Mouse (Mus musculus) stomach, embryonic 15.5 days (tissue): ENCODE results near the gene Pi16. TPM values are rescaled to one million over a fixed set of nuclear protein-coding genes. Genes with fewer than 3 reads are reported as not detected.
"Not testable (repeated sequence)": the region's sequence is repeated elsewhere in the genome, so short reads cannot be mapped to it uniquely, and the experiment has no call there.

Experiments
- ATAC-seq: fragments of 200-750 bp; cut with Nextera tagmentation; 2 replicates; pipeline ENCODE4 v1.8.0; 2017; ENCODE audit warnings: low read depth, moderate number of reproducible peaks, moderate TSS enrichment; ENCODE audit not compliant: insufficient read depth, low FRiP score
- H3K27ac ChIP-seq: fragments of 300-500 bp; sonication (generic); 2 replicates; pipeline ENCODE4 v1.5.1; 2015; ENCODE audit warnings: mild to moderate bottlenecking, inconsistent platforms
- H3K27me3 ChIP-seq: fragments of 300-500 bp; sonication (generic); replicated peaks from 2 replicates; pipeline ENCODE4 v1.6.1; 2015; ENCODE audit warnings: inconsistent platforms
- H3K36me3 ChIP-seq: fragments of 300-500 bp; sonication (generic); 2 replicates; pipeline ENCODE4 v1.6.1; 2015; ENCODE audit warnings: inconsistent platforms
- H3K4me1 ChIP-seq: fragments of 300-500 bp; sonication (generic); 2 replicates; pipeline ENCODE4 v1.6.1; 2015; ENCODE audit warnings: inconsistent platforms
- H3K4me2 ChIP-seq: fragments of 300-500 bp; sonication (generic); 2 replicates; pipeline ENCODE4 v1.6.1; 2015; ENCODE audit warnings: mild to moderate bottlenecking, inconsistent platforms
- H3K4me3 ChIP-seq: fragments of 300-500 bp; sonication (generic); replicated peaks from 2 replicates; pipeline ENCODE4 v1.5.1; 2015; ENCODE audit warnings: inconsistent platforms
- H3K9ac ChIP-seq: fragments of 300-500 bp; sonication (generic); 2 replicates; pipeline ENCODE4 v1.6.1; 2015; ENCODE audit warnings: inconsistent platforms
- H3K9me3 ChIP-seq: fragments of 300-500 bp; sonication (generic); 2 replicates; pipeline ENCODE4 v1.6.1; 2016; ENCODE audit warnings: inconsistent platforms
- WGBS: fragments of 180-500 bp; shearing (Covaris S2); methylation state at CpG from one replicate; pipeline ENCODE4 v1.1.7; 2015; 5-methylcytosine and 5-hydroxymethylcytosine counted together
- polyA plus RNA-seq: library from polyadenylated mRNA; unstranded; fragments of >200 nt; fragmentation: Nextera tagmentation; extraction: Ambion mirVana; gene quantifications from 2 replicates; pipeline ENCODE4 v1.2.1, GENCODE M21; 2015

Pi16 gene
- polyA plus RNA-seq, 1 experiment from 2014 or later: 1.6 TPM

DNA sequence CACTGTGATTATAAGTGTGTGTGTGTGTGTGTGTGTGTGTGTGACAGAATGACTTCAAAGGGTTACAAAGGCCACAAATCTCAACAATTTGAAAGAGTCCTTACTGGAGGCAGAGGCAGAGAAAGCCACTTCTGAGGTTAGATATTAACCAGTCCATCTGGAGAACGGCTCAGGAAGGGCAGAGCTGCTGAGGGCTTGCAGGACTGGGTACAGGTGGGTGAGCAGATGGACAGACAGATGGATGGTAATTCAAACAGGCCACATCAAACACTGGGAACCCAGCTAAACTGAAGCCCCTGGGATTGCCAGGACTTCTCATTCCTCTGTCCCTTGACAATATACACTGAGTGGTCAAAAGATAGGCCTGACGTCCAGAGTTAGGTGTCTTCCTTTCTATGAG is 31.5 kb downstream of the Pi16 start:
- H3K36me3 ChIP-seq: peaks cover 4% of the 10 kb centered on the region; the same call in 1 of the 2 replicates
- H3K27me3 ChIP-seq: no peaks in the 10 kb centered on the region
- no peaks in the 10 kb centered on the region for H3K9me3 ChIP-seq
- H3K4me1 ChIP-seq: peaks cover 19% of the 10 kb centered on the region
- no peak for ATAC-seq
- H3K27ac ChIP-seq: no peak overlapping the region
- 66% methylated on average over 2 of the region's 2 CpGs for WGBS
- no peak overlapping the region for H3K4me3 ChIP-seq
- no peak overlapping the region for H3K9ac ChIP-seq
- H3K4me2 ChIP-seq: no peak overlapping the region

DNA sequence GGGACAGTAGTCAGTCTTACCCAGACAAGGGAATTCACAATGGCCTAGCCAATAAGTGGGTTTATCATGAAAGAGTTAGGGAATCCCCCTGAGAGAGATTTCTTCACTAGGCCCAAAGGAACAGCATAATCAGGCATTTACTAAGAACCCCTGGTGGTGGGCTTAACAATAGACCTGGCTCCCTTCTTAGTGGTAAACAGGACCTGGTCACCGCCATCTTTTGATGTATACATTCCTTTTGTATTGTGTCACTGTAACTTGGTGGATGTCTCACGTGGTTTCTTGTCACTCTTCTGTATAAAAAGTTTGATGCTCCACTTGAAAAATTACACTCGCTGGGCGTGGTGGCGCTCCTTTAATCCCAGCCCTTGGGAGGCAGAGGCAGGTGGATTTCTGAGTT is 33.6 kb downstream of the Pi16 start:
- not testable (repeated sequence) for ATAC-seq, H3K4me3 ChIP-seq, H3K36me3 ChIP-seq, H3K9me3 ChIP-seq, H3K9ac ChIP-seq, H3K27me3 ChIP-seq, H3K27ac ChIP-seq, H3K4me2 ChIP-seq
- WGBS: 77% methylated on average over 5 of the region's 5 CpGs
- peaks cover 27% of the 10 kb centered on the region for H3K4me1 ChIP-seq

DNA sequence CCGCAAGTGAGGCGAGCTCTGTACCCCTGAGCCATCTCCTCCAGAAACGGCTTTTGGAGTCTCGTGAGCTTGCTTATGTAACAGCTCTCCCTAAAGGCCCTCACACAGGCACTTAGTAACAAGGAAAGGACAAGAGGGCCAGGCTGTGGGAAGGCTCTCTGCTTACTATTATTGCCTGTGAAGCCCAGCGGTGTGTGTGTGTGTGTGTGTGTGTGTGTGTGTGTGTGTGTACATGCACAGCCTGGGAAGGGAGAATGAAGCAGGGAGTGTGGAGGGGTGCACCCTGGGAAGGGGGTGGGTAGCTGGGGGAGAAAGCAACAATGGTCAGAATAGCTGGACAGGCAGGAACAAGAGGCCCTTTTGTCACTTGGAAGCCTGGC is 38.0 kb downstream of the Pi16 start:
- Histone ChIP-seq H3K9ac (no peak overlapping the region), H3K9me3 (no peaks in the 10 kb centered on the region), H3K36me3 (no peaks in the 10 kb centered on the region), H3K4me3 (no peak overlapping the region), H3K4me2 (no peak overlapping the region), H3K4me1 (peaks cover 26% of the 10 kb centered on the region), H3K27me3 (no peaks in the 10 kb centered on the region), H3K27ac (peak overlapping the region; percentile 93)
- WGBS: 38% methylated on average over 5 of the region's 5 CpGs
- ATAC-seq: peak; percentile 57; the same call in 1 of the 2 replicates

DNA sequence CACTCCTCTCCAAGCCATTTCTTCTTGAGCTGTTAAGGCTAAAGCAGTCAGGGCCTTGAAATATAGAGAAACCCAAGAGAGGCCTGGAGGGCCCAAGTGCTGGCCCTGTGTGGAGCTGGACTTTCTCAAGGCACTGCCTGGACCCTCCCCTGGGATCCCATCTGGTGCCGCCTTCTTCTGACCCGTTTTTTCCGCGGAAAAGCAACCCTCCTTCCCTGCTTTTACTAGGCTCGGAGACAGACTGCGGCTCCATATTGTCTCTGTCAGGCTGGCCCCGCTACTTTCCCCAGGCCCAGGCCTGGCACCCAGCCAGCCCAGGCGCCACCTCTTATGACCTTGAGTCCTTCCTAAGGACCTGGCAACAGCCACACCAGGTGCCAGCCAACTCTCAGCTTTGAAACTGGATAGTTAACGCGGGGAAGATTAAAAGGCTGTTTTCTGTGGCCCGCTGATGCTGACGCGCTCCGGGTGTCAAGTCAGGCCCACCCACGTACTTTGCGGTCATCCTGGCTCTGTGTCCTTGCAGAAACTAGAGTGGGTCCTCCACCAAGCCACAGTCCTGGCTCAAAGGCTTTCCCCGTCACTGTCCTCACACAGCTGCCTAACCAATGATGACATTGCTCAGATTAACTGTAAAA is 38.5 kb downstream of the Pi16 start:
- peak overlapping the region; percentile 61 for H3K4me2 ChIP-seq
- 16% methylated on average over 17 of the region's 17 CpGs for WGBS
- ATAC-seq: 0 out of 2 replicates have a peak, but pooled peaks have one; percentile 3

DNA sequence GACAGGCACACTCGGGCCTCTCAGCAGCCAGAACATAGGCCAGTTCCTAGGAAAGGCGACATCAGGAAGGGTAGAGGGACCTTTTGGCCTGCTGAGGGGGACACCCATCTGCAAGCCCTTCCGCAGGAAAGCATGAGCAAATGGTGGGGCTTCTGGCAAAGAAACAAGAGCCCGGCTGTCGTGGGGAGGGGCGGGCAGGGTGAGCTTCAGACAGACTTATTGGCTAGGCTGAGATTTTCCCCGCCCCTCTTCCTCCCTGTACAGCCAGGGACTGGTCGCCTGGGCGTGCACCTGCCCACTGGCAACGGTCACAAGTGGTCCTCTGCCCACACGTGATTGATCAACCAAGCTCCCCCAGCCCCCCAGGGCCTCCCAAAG is 39.0 kb downstream of the Pi16 start:
- Histone ChIP-seq H3K36me3 (no peaks in the 10 kb centered on the region), H3K27me3 (no peaks in the 10 kb centered on the region), H3K9me3 (no peaks in the 10 kb centered on the region), H3K9ac (no peak overlapping the region), H3K4me1 (peaks cover 29% of the 10 kb centered on the region), H3K27ac (peak overlapping the region; percentile 93), H3K4me2 (peak overlapping the region; percentile 61), H3K4me3 (peak overlapping the region; percentile 30)
- WGBS: 6% methylated on average over 11 of the region's 11 CpGs
- peak; percentile 84 for ATAC-seq

More for the DNA sequence above, 38.5 kb downstream of the Pi16 start:
- peak overlapping the region; percentile 30; the same call in 1 of the 2 replicates for H3K4me3 ChIP-seq
- no peaks in the 10 kb centered on the region for H3K36me3 ChIP-seq
- H3K9me3 ChIP-seq: no peaks in the 10 kb centered on the region
- H3K27me3 ChIP-seq: no peaks in the 10 kb centered on the region
- peaks cover 29% of the 10 kb centered on the region for H3K4me1 ChIP-seq
- peak overlapping the region; percentile 93 for H3K27ac ChIP-seq
- no peak overlapping the region for H3K9ac ChIP-seq

DNA sequence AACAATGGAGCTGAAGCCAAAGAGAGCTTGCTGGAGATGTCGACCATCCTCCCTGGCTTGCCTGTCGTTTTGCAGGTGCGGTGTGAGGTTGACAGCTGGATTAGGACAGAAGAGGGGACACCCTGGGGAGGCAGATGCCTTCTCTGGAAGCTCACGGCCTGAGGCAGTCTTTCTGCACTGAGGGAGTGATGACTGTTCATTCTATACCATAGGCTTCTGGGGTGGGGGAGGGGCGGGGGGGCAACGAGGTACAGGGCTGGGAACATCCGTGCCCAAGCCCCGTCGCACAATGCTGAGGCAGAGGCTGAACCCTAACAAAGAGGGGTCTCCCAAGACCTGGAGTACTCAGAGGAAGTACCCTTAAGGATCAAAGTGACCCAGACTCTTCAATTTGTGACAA is 39.4 kb downstream of the Pi16 start:
- H3K4me2 ChIP-seq: peak overlapping the region; percentile 61
- WGBS: 15% methylated on average over 9 of the region's 9 CpGs
- peak overlapping the region; percentile 30 for H3K4me3 ChIP-seq
- no peaks in the 10 kb centered on the region for H3K27me3 ChIP-seq
- no peak overlapping the region for H3K9ac ChIP-seq
- H3K9me3 ChIP-seq: no peaks in the 10 kb centered on the region
- peaks cover 29% of the 10 kb centered on the region for H3K4me1 ChIP-seq
- ATAC-seq: 0 out of 2 replicates have a peak, but pooled peaks have one; percentile 1
- H3K27ac ChIP-seq: peak overlapping the region; percentile 93
- no peaks in the 10 kb centered on the region for H3K36me3 ChIP-seq

DNA sequence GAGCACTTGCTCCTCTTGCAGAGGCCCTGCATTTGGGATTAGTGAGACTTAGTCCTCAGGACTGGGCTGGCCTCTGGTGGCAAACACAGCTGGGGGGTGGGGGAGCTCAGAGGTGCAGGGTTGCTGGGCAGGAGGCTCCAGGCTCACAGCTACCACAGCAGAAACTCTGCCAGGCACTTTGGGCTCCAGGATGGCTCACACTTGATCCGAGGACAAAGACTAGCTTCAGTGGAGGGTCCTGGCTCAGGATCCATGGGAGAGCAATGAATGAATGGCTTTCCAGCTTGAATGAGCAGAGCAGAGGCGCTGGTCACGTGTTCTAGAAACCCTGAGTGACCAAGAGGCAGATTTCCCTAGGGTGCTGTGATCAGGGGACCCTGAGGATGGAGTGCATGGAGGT is 41.4 kb downstream of the Pi16 start:
- WGBS: 65% methylated on average over 3 of the region's 3 CpGs

DNA sequence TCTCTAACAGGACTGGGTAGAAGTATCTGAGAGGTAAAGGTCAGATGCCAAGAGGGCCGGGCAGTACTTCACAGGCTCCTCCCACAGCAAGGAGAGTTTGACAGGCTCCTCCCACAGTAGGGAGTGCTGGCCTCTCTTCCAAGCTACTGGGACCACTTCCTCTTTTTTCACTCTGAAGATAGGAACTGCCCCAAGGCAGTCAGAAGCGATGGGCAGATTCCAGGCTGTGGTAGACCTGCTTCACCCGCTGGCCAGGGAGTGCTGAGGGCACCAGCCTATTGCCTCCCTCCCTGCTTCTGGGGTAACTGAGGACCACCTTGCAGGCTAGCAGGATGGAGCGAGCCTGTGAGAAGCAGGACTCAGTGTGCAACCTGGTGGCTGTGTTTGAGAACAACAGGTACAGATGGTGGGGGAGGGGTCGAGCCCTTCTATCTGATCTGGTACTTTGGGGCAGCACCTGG is 43.3 kb downstream of the Pi16 start, which contains the start of gene Fgd2:
Gene Fgd2, plus strand, starts transcription at position 154 of the 461 bp plus-strand sequence.
- Histone ChIP-seq H3K27ac (no peak within 1 kb of the TSS), H3K36me3 (no peaks in the 10 kb centered on the region), H3K4me1 (peaks cover 17% of the 10 kb centered on the region), H3K9ac (no peak within 1 kb of the TSS), H3K27me3 (no peaks in the 10 kb centered on the region), H3K4me2 (peak within 1 kb of the TSS; percentile 9; the same call in 1 of the 2 replicates), H3K4me3 (0 out of 2 replicates have a peak within 1 kb of the TSS, but pooled peaks have one; percentile 12), H3K9me3 (no peaks in the 10 kb centered on the region)
- WGBS: 17% methylated on average over 5 of the region's 5 CpGs
- no peak for ATAC-seq

More for the DNA sequence above, 41.4 kb downstream of the Pi16 start:
- Histone ChIP-seq H3K9ac (no peak overlapping the region), H3K4me2 (no peak overlapping the region), H3K27ac (no peak overlapping the region), H3K4me1 (peaks cover 29% of the 10 kb centered on the region), H3K27me3 (no peaks in the 10 kb centered on the region), H3K4me3 (no peak overlapping the region), H3K36me3 (no peaks in the 10 kb centered on the region), H3K9me3 (no peaks in the 10 kb centered on the region)
- ATAC-seq: no peak

DNA sequence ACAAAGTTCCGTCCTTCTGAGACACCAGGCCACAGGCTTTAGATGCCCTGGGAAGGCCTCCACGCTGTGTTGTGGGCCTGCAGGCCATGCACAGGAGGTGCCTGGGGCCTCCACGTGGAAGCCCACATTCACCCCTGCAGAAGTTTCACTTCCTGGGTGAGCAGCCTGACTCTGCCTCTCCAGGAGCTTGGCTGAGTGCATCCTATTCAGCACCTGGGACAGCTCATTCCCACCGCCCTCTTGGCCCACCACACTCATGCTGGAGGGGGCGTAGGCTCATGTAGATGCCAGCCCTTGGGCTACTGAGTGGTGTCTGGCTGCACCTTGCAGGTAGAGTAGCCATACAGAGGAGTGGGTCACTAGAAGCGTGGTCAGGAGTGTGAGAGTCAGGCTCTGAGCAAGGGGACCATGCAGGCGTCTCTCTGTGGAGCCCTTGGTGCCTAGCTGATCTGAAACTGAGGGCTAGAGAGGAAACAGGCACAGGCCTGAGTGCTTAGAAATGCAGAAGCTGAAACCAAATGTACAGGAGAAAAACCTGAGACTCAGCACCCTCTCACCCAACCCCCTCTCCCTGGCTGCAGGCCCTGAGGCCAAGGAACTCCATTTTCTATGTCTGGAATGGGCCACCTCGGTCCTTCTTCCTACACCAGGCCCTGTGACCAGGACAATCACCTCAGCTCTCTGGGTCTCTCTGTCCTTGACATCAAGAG is 44.7 kb downstream of the Pi16 start:
- Histone ChIP-seq H3K4me2 (no peak overlapping the region), H3K36me3 (no peaks in the 10 kb centered on the region), H3K4me1 (peaks cover 4% of the 10 kb centered on the region; the same call in 1 of the 2 replicates), H3K9ac (no peak overlapping the region), H3K4me3 (0 out of 2 replicates have a peak overlapping the region, but pooled peaks have one; percentile 9), H3K27me3 (no peaks in the 10 kb centered on the region), H3K9me3 (no peaks in the 10 kb centered on the region), H3K27ac (no peak overlapping the region)
- 49% methylated on average over 8 of the region's 8 CpGs for WGBS
- ATAC-seq: no peak

DNA sequence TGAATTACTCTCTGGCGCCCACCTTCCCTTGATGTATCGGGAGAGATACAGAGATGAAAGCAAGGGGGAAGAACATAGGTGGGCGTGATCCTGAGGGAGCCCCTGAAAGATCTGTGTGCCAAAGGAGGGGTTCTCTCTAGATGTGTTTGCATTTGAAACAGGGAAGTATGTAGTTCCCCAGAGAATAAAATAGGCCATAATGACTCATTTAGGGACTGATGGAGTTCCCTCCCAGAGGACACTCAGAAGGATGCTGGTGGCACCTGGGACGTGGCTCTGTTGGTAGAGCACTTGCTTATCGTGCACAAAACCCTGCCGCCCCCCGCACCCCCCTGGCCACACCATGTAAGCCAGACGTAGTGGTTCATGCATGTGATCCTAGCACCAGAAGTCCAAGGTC is 45.6 kb downstream of the Pi16 start:
- Histone ChIP-seq H3K9me3 (no peaks in the 10 kb centered on the region), H3K36me3 (no peaks in the 10 kb centered on the region), H3K4me1 (peaks cover 4% of the 10 kb centered on the region; the same call in 1 of the 2 replicates), H3K9ac (no peak overlapping the region), H3K4me3 (no peak overlapping the region), H3K4me2 (no peak overlapping the region), H3K27ac (no peak overlapping the region), H3K27me3 (no peaks in the 10 kb centered on the region)
- no peak for ATAC-seq
- 62% methylated on average over 8 of the region's 8 CpGs for WGBS

DNA sequence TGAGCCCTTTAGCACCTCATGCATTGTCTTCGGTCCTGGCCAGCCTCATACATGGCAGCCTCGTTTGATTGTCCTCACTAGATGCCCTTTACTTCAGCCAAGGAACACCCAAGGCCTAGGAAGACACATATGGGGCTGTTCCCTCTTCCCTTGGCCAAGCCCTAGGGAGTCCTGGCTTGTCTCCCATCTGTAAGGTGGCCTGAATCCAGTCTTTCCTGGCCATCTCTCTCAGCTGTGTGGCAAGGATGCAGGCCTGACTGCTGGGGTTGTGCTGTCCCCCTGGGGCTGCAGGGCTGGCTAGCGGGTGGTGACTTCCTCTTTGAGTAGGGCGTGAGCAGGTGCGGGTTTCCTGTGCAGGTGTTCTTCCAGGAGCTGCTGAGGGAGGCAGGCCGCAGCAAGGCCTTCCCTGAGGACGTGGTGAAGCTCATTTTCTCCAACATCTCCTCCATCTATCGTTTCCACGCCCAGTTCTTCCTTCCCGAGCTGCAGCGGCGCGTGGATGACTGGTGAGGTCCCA is 47.7 kb downstream of the Pi16 start:
- Histone ChIP-seq H3K9ac (no peak overlapping the region), H3K4me1 (peaks cover 4% of the 10 kb centered on the region; the same call in 1 of the 2 replicates), H3K4me2 (no peak overlapping the region), H3K9me3 (no peaks in the 10 kb centered on the region), H3K4me3 (no peak overlapping the region), H3K27me3 (no peaks in the 10 kb centered on the region), H3K27ac (no peak overlapping the region), H3K36me3 (no peaks in the 10 kb centered on the region)
- WGBS: 84% methylated on average over 13 of the region's 13 CpGs
- ATAC-seq: no peak

DNA sequence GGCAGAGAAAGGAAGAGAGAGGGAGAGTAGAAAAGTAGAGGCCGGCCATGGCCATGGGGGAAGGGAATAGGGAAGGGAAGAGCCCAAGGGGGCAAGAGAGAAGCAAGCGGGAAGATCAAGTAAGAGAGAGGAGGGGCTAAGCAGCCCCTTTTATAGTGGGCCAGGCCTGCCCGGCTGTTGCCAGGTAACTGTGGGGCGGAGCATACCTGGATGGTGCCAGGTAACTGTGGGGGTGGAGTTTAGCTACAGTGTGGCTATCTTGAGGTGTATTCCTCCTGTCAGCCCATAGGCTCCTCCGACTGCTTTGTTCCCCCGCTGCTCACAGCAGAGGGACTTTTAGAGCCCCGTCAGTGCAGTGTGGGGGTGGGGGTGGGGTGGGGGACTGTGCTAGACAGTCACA is 51.2 kb downstream of the Pi16 start:
- H3K9ac ChIP-seq: no peak overlapping the region
- ATAC-seq: peak; percentile 66; the same call in 1 of the 2 replicates

More for the DNA sequence above, 51.2 kb downstream of the Pi16 start:
- Histone ChIP-seq H3K9me3 (no peaks in the 10 kb centered on the region), H3K27me3 (no peaks in the 10 kb centered on the region), H3K4me3 (0 out of 2 replicates have a peak overlapping the region, but pooled peaks have one; percentile 13), H3K36me3 (no peaks in the 10 kb centered on the region), H3K4me2 (peak overlapping the region; percentile 44), H3K27ac (no peak overlapping the region), H3K4me1 (no peaks in the 10 kb centered on the region)
- WGBS: 24% methylated on average over 7 of the region's 7 CpGs
